Mouse (Mus musculus): ENCODE measurements around the gene Cdc7.

The Cdc7 gene

GRCm38 (mm10) chr5:107022064-107022428, 57.9 kb downstream of the Cdc7 start:
- no peak for DNase-seq (ENCODE audit: extremely low read depth, low read depth)

GRCm38 (mm10) chr5:107023951-107024350, 59.8 kb downstream of the Cdc7 start:
- DNase-seq (ENCODE audit: extremely low read depth, low read depth): no peak

DNA sequence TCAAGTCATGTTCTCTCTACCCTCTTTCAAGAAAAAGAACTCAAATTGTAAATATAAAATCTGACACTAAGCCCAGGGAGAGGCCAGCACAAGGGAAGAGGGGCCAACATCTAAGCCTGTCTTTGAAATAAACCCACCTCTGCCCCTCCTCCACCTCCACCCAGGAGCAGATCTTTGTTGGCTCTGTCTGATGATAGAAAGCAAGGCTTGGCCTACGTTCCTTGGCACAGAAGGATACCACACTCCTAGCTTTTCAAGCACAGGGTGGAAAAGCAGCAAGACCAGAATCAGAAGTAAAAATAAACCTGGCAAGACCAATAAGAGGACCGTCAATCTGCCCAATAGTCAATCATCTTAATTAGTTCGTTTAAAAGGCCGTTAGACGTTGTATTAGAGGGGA, 61.2 kb downstream of the Cdc7 start:
- no peak for DNase-seq (ENCODE audit: extremely low read depth, low read depth)

DNA sequence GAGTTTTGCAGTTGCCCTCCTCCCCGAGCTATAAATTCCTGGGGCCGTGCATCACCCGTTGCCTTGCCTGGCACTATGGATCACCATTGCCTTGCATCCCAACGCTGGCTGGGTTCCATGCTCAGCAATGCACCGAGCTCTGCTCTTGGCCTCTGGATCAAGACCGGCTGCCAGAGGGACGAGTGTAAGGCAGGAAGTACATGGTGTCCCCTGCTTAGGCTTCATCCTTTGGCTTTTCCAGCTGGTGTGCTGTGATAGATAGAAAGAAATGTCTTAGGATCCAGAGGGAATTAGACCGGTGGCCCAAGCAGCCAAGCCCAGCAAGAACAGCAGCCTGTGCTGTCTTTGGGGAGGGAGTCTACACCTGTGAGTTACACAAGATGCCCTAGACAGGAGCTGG, 61.7 kb downstream of the Cdc7 start:
- DNase-seq (ENCODE audit: extremely low read depth, low read depth): no peak

- DNase-seq (ENCODE audit: extremely low read depth, low read depth): no peak
These were observed 63.5 kb downstream of the Cdc7 start for GRCm38 (mm10) chr5:107027616-107028015.

GRCm38 (mm10) chr5:107028557-107028956, 64.4 kb downstream of the Cdc7 start:
- no peak for DNase-seq (ENCODE audit: extremely low read depth, low read depth)

DNA sequence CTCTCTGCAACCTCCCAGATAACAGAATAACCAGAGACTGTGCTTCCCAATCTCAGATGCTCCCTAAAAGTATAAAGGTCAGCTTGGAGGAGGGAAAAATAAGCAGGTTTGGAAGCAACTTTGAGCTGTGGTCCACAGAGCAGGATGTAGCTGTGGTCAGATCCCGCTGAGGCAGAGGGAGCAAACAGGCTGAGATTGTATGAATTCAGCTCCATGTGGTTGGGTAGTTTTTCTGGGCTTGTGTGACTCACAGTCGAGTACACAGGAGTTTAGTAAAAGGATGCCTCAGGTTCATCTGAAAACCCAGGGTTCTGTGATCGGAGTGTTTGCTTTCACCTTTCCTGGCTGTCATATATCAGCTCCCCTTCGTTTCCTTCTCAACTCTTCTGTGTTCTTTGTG, 65.7 kb downstream of the Cdc7 start:
- DNase-seq (ENCODE audit: extremely low read depth, low read depth): no peak

GRCm38 (mm10) chr5:107030821-107031220, 66.7 kb downstream of the Cdc7 start:
- DNase-seq (ENCODE audit: extremely low read depth, low read depth): no peak
